Mouse (Mus musculus): Measurements from ENCODE around the gene Cdkal1. TPM values are rescaled to one million over a fixed set of nuclear protein-coding genes. Genes with fewer than 3 reads are reported as not detected.

Gene Cdkal1
- polyA plus RNA-seq, 1 experiment from 2014 or later = 29.0 TPM

- WGBS = 89% methylated on average over 3 of the region's 3 CpGs
- no peak for DNase-seq (ENCODE audit: low spot score)
Observed at GRCm38 (mm10) chr13:29483950-29484349, 371.5 kb downstream of the Cdkal1 start.

GRCm38 (mm10) chr13:29482147-29482863 lies 373.2 kb downstream of the Cdkal1 start:
- H3K4me1 ChIP-seq (replicated peaks; ENCODE audit: control insufficient read depth, insufficient read depth, low read length) = no peaks in the 10 kb centered on the region; the same call in 1 of the 2 replicates
- no peak overlapping the region for H3K9ac ChIP-seq (ENCODE audit: low read depth, low read length)
- no peak overlapping the region for H3K4me2 ChIP-seq (replicated peaks; ENCODE audit: low read depth, low read length)
- H3K27me3 ChIP-seq (ENCODE audit: control insufficient read depth, insufficient read depth, low read length) = no peaks in the 10 kb centered on the region
- 92% methylated on average over 9 of the region's 9 CpGs for WGBS
- no peak for DNase-seq (ENCODE audit: low spot score)
- no peaks in the 10 kb centered on the region for H3K36me3 ChIP-seq (ENCODE audit: control insufficient read depth, insufficient read depth, low read length)
- no peak overlapping the region for H3K27ac ChIP-seq (ENCODE audit: low read depth, low read length)
- ATAC-seq (ENCODE audit: low FRiP score) = no peak
- H3K9me3 ChIP-seq (ENCODE audit: control insufficient read depth, low read length) = no peaks in the 10 kb centered on the region
- H3K4me3 ChIP-seq (ENCODE audit: low read depth, low read length) = no peak overlapping the region

More at GRCm38 (mm10) chr13:29483950-29484349, 371.5 kb downstream of the Cdkal1 start:
- Histone ChIP-seq H3K4me1 (replicated peaks; ENCODE audit: control insufficient read depth, insufficient read depth, low read length) (no peaks in the 10 kb centered on the region; the same call in 1 of the 2 replicates), H3K9me3 (ENCODE audit: control insufficient read depth, low read length) (no peaks in the 10 kb centered on the region), H3K27ac (ENCODE audit: low read depth, low read length) (no peak overlapping the region), H3K9ac (ENCODE audit: low read depth, low read length) (no peak overlapping the region), H3K36me3 (ENCODE audit: control insufficient read depth, insufficient read depth, low read length) (no peaks in the 10 kb centered on the region), H3K4me3 (ENCODE audit: low read depth, low read length) (no peak overlapping the region), H3K4me2 (replicated peaks; ENCODE audit: low read depth, low read length) (no peak overlapping the region), H3K27me3 (ENCODE audit: control insufficient read depth, insufficient read depth, low read length) (no peaks in the 10 kb centered on the region)
- ATAC-seq (ENCODE audit: low FRiP score) = no peak

GRCm38 (mm10) chr13:29476421-29476820 lies 379.1 kb downstream of the Cdkal1 start:
- no peaks in the 10 kb centered on the region for H3K27me3 ChIP-seq (ENCODE audit: control insufficient read depth, insufficient read depth, low read length)
- H3K36me3 ChIP-seq (ENCODE audit: control insufficient read depth, insufficient read depth, low read length) = no peaks in the 10 kb centered on the region
- H3K4me1 ChIP-seq (replicated peaks; ENCODE audit: control insufficient read depth, insufficient read depth, low read length) = no peaks in the 10 kb centered on the region
- no peak for DNase-seq (ENCODE audit: low spot score)
- WGBS = 72% methylated on average over 4 of the region's 4 CpGs
- H3K27ac ChIP-seq (ENCODE audit: low read depth, low read length) = no peak overlapping the region
- no peak overlapping the region for H3K9ac ChIP-seq (ENCODE audit: low read depth, low read length)
- no peak for ATAC-seq (ENCODE audit: low FRiP score)
- H3K4me2 ChIP-seq (replicated peaks; ENCODE audit: low read depth, low read length) = no peak overlapping the region
- no peak overlapping the region for H3K4me3 ChIP-seq (ENCODE audit: low read depth, low read length)
- no peaks in the 10 kb centered on the region for H3K9me3 ChIP-seq (ENCODE audit: control insufficient read depth, low read length)

- Histone ChIP-seq H3K9ac (ENCODE audit: low read depth, low read length) (no peak overlapping the region), H3K9me3 (ENCODE audit: control insufficient read depth, low read length) (no peaks in the 10 kb centered on the region), H3K27ac (ENCODE audit: low read depth, low read length) (no peak overlapping the region), H3K4me3 (ENCODE audit: low read depth, low read length) (no peak overlapping the region), H3K4me2 (replicated peaks; ENCODE audit: low read depth, low read length) (no peak overlapping the region), H3K4me1 (replicated peaks; ENCODE audit: control insufficient read depth, insufficient read depth, low read length) (no peaks in the 10 kb centered on the region), H3K27me3 (ENCODE audit: control insufficient read depth, insufficient read depth, low read length) (no peaks in the 10 kb centered on the region), H3K36me3 (ENCODE audit: control insufficient read depth, insufficient read depth, low read length) (no peaks in the 10 kb centered on the region)
- no peak for DNase-seq (ENCODE audit: low spot score)
- ATAC-seq (ENCODE audit: low FRiP score) = no peak
- WGBS = 95% methylated on average over 9 of the region's 9 CpGs
Observed at GRCm38 (mm10) chr13:29474301-29474700, 381.2 kb downstream of the Cdkal1 start.

- Histone ChIP-seq H3K4me3 (ENCODE audit: low read depth, low read length) (no peak overlapping the region), H3K27ac (ENCODE audit: low read depth, low read length) (no peak overlapping the region), H3K27me3 (ENCODE audit: control insufficient read depth, insufficient read depth, low read length) (no peaks in the 10 kb centered on the region), H3K4me1 (replicated peaks; ENCODE audit: control insufficient read depth, insufficient read depth, low read length) (no peaks in the 10 kb centered on the region), H3K4me2 (replicated peaks; ENCODE audit: low read depth, low read length) (no peak overlapping the region), H3K9ac (ENCODE audit: low read depth, low read length) (no peak overlapping the region), H3K36me3 (ENCODE audit: control insufficient read depth, insufficient read depth, low read length) (no peaks in the 10 kb centered on the region), H3K9me3 (ENCODE audit: control insufficient read depth, low read length) (no peaks in the 10 kb centered on the region)
- DNase-seq (ENCODE audit: low spot score) = no peak
- WGBS = 96% methylated on average over 1 of the region's 1 CpGs
- no peak for ATAC-seq (ENCODE audit: low FRiP score)
Observed at GRCm38 (mm10) chr13:29473779-29474178, 381.7 kb downstream of the Cdkal1 start.

GRCm38 (mm10) chr13:29462271-29462670 lies 393.2 kb downstream of the Cdkal1 start:
- ATAC-seq (ENCODE audit: low FRiP score) (no peak), DNase-seq (ENCODE audit: low spot score) (no peak)
- Histone ChIP-seq H3K4me1 (replicated peaks; ENCODE audit: control insufficient read depth, insufficient read depth, low read length) (no peaks in the 10 kb centered on the region), H3K27me3 (ENCODE audit: control insufficient read depth, insufficient read depth, low read length) (no peaks in the 10 kb centered on the region), H3K4me2 (replicated peaks; ENCODE audit: low read depth, low read length) (no peak overlapping the region), H3K9ac (ENCODE audit: low read depth, low read length) (no peak overlapping the region), H3K27ac (ENCODE audit: low read depth, low read length) (no peak overlapping the region), H3K36me3 (ENCODE audit: control insufficient read depth, insufficient read depth, low read length) (no peaks in the 10 kb centered on the region), H3K4me3 (ENCODE audit: low read depth, low read length) (no peak overlapping the region), H3K9me3 (ENCODE audit: control insufficient read depth, low read length) (no peaks in the 10 kb centered on the region)
- 91% methylated on average over 6 of the region's 6 CpGs for WGBS

GRCm38 (mm10) chr13:29460741-29461140 lies 394.7 kb downstream of the Cdkal1 start:
- ATAC-seq (ENCODE audit: low FRiP score) = no peak
- Histone ChIP-seq H3K9ac (ENCODE audit: low read depth, low read length) (no peak overlapping the region), H3K9me3 (ENCODE audit: control insufficient read depth, low read length) (no peaks in the 10 kb centered on the region), H3K4me2 (replicated peaks; ENCODE audit: low read depth, low read length) (no peak overlapping the region), H3K27ac (ENCODE audit: low read depth, low read length) (no peak overlapping the region), H3K4me1 (replicated peaks; ENCODE audit: control insufficient read depth, insufficient read depth, low read length) (no peaks in the 10 kb centered on the region), H3K36me3 (ENCODE audit: control insufficient read depth, insufficient read depth, low read length) (no peaks in the 10 kb centered on the region), H3K4me3 (ENCODE audit: low read depth, low read length) (no peak overlapping the region), H3K27me3 (ENCODE audit: control insufficient read depth, insufficient read depth, low read length) (no peaks in the 10 kb centered on the region)
- no peak for DNase-seq (ENCODE audit: low spot score)
- 80% methylated on average over 5 of the region's 5 CpGs for WGBS

- no peaks in the 10 kb centered on the region for H3K36me3 ChIP-seq (ENCODE audit: control insufficient read depth, insufficient read depth, low read length)
- no peak for ATAC-seq (ENCODE audit: low FRiP score)
- no peak for DNase-seq (ENCODE audit: low spot score)
- H3K9ac ChIP-seq (ENCODE audit: low read depth, low read length) = no peak overlapping the region
- H3K4me2 ChIP-seq (replicated peaks; ENCODE audit: low read depth, low read length) = no peak overlapping the region
- no peaks in the 10 kb centered on the region for H3K4me1 ChIP-seq (replicated peaks; ENCODE audit: control insufficient read depth, insufficient read depth, low read length)
- H3K9me3 ChIP-seq (ENCODE audit: control insufficient read depth, low read length) = no peaks in the 10 kb centered on the region
- no peak overlapping the region for H3K27ac ChIP-seq (ENCODE audit: low read depth, low read length)
- WGBS = 58% methylated on average over 1 of the region's 1 CpGs
- H3K27me3 ChIP-seq (ENCODE audit: control insufficient read depth, insufficient read depth, low read length) = no peaks in the 10 kb centered on the region
- no peak overlapping the region for H3K4me3 ChIP-seq (ENCODE audit: low read depth, low read length)
Observed at GRCm38 (mm10) chr13:29458385-29458784, 397.1 kb downstream of the Cdkal1 start.

GRCm38 (mm10) chr13:29437067-29437466 lies 418.4 kb downstream of the Cdkal1 start:
- H3K4me3 ChIP-seq (ENCODE audit: low read depth, low read length) = no peak overlapping the region
- no peak overlapping the region for H3K9ac ChIP-seq (ENCODE audit: low read depth, low read length)
- H3K36me3 ChIP-seq (ENCODE audit: control insufficient read depth, insufficient read depth, low read length) = no peaks in the 10 kb centered on the region
- H3K4me1 ChIP-seq (replicated peaks; ENCODE audit: control insufficient read depth, insufficient read depth, low read length) = no peaks in the 10 kb centered on the region
- no peak for ATAC-seq (ENCODE audit: low FRiP score)
- WGBS = 82% methylated on average over 2 of the region's 2 CpGs
- H3K4me2 ChIP-seq (replicated peaks; ENCODE audit: low read depth, low read length) = no peak overlapping the region
- no peaks in the 10 kb centered on the region for H3K9me3 ChIP-seq (ENCODE audit: control insufficient read depth, low read length)
- H3K27me3 ChIP-seq (ENCODE audit: control insufficient read depth, insufficient read depth, low read length) = no peaks in the 10 kb centered on the region
- no peak for DNase-seq (ENCODE audit: low spot score)
- H3K27ac ChIP-seq (ENCODE audit: low read depth, low read length) = no peak overlapping the region

Measured in hindbrain, embryonic 11.5 days (tissue).